Mouse (Mus musculus) adipocyte (in vitro differentiated cells): ENCODE data around the gene Serpina3f.

ENCODE experiments used
- DNase-seq: peaks from one replicate; pipeline ENCODE4 v3.0.0-alpha.2; 2016; ENCODE audit warnings: low spot score

The Serpina3f gene

DNA sequence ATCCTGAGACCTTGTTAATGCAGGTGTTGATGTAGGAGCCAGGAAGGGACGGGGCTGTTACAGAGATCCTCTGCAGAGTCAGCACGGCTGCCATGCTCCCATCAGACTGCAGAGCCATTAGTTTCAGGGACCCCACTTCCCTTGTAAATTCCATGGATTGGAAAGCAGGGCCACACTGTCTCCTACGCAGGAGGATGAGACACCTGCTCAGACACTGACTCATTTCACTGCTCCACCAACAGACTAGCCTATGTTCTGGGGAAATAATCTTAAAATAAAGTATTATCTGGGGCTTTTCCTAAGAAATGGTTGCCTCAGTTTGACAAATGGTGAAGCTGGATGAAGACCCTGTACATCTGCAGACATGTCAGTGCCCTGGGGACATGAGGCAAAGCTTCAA, 33.9 kb downstream of the Serpina3f start:
- no peak for DNase-seq

DNA sequence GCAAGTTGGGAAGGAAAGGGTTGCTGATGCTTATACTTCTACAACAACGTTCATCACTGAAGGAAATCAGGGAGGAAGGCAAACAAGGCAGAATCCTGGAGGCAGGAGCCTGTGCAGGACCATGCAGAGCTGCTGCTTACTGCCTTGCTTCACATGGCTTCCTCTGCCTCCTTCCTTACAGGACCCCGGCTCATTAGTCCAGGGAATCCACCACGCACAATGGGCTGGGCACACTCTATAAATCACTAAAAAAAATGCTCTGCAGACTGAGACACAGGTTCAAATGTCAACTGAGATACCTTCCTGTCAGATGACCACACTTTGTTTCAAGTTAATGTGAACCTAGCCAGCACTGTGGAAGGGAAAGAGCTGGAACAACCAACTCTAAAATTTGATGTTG, 46.7 kb downstream of the Serpina3f start:
- no peak for DNase-seq

DNA sequence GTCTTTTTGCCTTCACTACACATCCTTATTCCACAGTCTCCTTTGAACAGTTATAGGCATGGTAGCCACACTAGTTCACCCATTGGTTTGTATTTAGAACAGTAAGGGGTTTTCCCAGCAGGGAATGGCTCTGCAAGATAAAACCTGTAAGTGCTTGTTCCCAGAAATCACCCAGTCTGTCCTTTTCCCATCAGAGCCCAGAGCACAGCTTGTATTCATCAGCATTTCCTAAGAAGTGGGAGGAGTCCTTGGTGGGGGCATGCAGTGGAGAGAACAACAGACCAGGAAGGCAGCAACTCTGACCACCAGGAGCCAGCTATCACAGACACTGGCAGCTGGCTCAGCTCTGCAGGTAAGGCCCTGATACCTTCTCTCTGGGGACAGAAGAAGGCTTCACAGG, 48.5 kb downstream of the Serpina3f start, which contains the start of gene Serpina3i:
Gene Serpina3i, plus strand, starts transcription at position 260 of the 400 bp plus-strand sequence.
- DNase-seq, result peak; percentile 21

DNA sequence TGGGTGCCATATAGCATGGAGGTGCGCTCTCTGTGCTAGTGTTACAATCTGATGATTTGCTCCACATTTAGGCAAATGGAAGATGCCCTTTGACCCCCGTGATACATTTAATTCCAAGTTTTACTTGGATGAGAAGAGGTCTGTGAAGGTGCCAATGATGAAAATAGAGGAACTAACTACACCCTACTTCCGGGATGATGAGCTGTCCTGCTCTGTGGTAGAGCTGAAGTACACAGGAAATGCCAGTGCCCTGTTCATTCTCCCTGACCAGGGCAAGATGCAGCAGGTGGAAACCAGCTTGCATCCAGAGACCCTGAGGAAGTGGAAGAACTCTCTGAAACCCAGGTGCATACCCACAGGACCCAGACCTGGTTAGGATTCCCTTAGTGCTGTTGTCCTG, 52.0 kb downstream of the Serpina3f start:
- DNase-seq, result no peak
